Mouse (Mus musculus): ENCODE measurements at regions not wholly inside any gene's neighbourhood (a gene's known extent, or its start where the extent isn't known, plus 50 kb on each side); places are given as distances from the start of the nearest gene placed in this dataset.

DNA sequence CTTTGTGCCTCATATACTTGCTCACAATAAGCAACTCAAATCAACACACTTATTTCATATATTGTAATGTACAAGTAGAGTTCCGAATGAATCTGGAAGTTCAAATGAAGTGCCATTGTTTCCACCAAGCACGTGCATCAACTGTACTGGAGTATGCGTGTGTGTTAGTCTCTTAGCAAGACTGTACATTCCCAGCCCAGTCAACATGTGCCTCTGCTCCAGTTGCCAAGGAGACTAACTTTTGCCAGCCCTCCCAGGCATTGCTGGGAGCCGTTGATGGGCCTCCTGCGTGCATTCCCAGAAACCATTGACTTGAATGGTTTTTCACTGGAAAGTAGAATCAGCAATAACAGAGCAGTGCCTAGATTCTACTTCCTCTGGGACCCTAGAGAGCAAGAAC, 110.7 kb upstream of the Stac start:
- TF ChIP-seq POLR2A (IDR thresholded peaks at IDR 0.05; ENCODE audit: control insufficient read depth, extremely low read depth, insufficient read depth, low read length, poor library complexity) (no peak), CTCF (IDR thresholded peaks at IDR 0.05; ENCODE audit: borderline replicate concordance, control insufficient read depth, extremely low read depth, insufficient read depth, low read length, poor library complexity) (no peak)

Measured in thymus, adult 2 months (tissue).